Mouse (Mus musculus) G1E (cell line): ENCODE results near the gene Rbms3.

Experiments used
- CTCF ChIP-seq: IDR thresholded peaks from 2 replicates; pipeline ENCODE4 v1.5.1; 2012; ENCODE audit warnings: low read depth, low read length, inconsistent platforms, mixed read lengths
- POLR2AphosphoS5 ChIP-seq: IDR thresholded peaks from 2 replicates; pipeline ENCODE4 v1.6.1; 2012; ENCODE audit warnings: low read depth, low read length, inconsistent platforms; ENCODE audit not compliant: insufficient replicate concordance
- TAL1 ChIP-seq: conservative IDR thresholded peaks from 2 replicates; pipeline ENCODE4 v1.6.1; 2012; ENCODE audit warnings: low read depth, low read length, inconsistent platforms, mixed read lengths

GRCm38 (mm10) chr9:117566293-117566692 lies 63.4 kb downstream of the Rbms3 start:
- TF ChIP-seq TAL1 = no peak
- no peak for TF ChIP-seq CTCF
- no peak for TF ChIP-seq POLR2AphosphoS5
